Mouse (Mus musculus) layer of hippocampus, postnatal 25 days (tissue): ENCODE measurements around the gene Olfr725. TPM values are rescaled to one million over a fixed set of nuclear protein-coding genes. Genes with fewer than 3 reads are reported as not detected.

Source experiments
- DNase-seq, 2 experiments: peaks; one replicate each; pipeline ENCODE4 v3.0.0; 2022; ENCODE audit warnings: mixed read lengths in 2 of 2, low spot score in 1 of 2; ENCODE audit errors: extremely low spot score in 1 of 2
- total RNA-seq, 2 experiments: library from RNA; stranded (reverse); gene quantifications; 2 replicates each; pipeline ENCODE4 v1.2.3; 2021

The Olfr725 gene
- not detected for total RNA-seq

DNA sequence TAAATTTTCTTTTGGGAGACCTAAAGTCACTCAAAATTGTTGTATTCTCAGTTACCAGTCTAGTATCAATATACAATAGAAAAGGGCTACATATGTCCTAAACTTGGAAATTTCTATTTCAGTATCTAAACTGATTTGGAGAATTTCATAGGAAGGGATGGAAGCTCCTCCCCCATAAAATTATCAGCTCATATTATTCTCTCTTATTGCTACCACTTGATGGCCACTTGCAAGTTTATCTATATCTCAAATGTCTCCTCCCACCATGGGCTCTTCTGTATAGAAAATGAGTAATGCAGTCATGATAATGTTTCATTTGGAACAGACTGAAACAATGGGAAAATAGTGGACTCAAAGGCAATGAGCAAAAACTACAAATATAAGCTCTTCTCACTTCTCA, at the start of gene Olfr725:
Gene Olfr725, minus strand, starts transcription at position 101 of the 400 bp plus-strand sequence.
- no peak for DNase-seq

- no peak for DNase-seq
Measured at GRCm38 (mm10) chr14:50062733-50063104, 22.5 kb upstream of the Olfr725 start.

DNA sequence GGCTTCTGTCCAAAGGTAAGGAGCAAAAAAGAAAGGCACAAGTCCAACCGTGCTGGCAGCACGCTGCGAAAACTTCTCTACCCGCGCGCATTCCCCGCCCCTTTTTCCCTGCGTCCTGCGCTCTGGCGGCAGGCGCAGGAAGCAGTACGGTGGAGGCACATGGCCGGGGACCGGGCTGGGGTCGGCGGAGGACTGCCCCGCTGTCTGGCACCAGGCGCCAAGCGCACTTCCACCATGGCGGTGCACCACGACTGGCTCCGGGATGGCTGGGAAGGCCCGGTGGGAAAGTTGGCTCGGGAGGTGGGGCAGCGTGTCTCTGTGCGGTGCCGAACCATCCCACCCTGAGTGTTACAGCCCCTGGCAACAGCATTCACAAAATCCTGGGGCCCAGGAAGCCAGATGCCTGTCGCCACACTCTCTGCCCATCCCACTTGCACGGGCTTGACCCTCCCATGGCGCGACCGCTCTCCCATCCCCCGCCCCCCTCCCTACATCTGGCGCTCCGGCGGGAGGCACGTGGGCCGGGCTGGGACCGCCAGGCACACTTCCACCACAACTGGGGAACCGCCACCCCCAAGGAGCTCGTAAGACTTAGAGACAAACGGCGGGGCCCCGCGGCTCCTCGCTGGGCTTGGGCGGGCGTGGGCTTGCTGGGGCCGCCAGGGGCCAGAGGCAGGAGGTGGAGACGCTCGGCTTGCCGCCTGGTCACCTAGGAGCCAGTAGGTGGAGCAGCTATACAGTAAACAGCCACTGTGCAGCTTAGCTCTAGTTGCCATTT, 22.0 kb upstream of the Olfr725 start:
- DNase-seq = peak; percentile 17 to 30

- DNase-seq = no peak
Measured at GRCm38 (mm10) chr14:50061590-50061954, 21.4 kb upstream of the Olfr725 start.

- DNase-seq = no peak
Measured at GRCm38 (mm10) chr14:50061179-50061578, 21.0 kb upstream of the Olfr725 start.

- no peak for DNase-seq
Measured at GRCm38 (mm10) chr14:50032041-50032440, 8.1 kb downstream of the Olfr725 start.

DNA sequence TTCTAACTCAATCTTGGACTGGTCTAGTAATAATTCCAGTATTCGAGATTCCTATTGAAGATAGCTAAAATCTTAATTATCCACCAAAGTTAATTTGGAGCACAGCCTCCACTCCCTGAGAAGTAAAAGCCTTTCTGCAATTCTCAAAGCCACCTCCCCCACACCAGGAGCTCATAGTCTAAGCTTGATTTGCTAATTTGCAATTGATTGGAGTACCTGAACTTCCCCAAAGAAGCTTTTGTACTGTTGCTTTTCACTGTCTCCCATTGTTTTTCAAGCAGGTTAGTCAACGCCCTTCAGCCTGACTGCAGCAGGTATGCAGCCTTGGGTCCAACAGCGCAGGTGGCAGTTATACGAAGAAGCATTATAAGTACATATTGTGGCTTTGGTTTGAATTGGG, 8.8 kb downstream of the Olfr725 start:
- DNase-seq = no peak

DNA sequence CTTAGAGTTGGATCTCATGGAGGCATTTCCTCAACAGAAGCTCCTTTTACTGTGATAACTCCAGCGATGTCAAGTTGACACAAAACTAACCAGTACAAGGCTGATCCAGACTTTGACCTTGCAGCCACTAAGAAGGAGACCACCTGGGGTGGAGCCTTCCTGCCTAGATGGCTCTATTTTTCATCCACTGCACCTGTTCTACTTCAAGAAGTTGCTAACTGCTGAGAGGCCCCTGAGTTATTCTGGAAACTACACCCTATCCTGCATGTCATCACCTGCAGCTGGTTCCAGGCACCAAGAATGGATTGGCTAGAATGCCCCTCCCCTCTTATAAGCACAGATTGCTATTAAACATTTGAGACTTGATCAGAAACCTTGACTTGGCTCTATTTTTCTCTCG, 13.8 kb downstream of the Olfr725 start:
- no peak for DNase-seq

Other genes with a start within 250 kb of the Olfr725 start
- gene Olfr722, start 138.4 kb downstream of the Olfr725 start, total RNA-seq = not detected
- not detected for gene Olfr723, start 108.6 kb downstream of the Olfr725 start, total RNA-seq
- gene Olfr724, start 77.1 kb downstream of the Olfr725 start, total RNA-seq = not detected
- gene Olfr726, start 50.6 kb upstream of the Olfr725 start, total RNA-seq = not detected
- not detected for gene Olfr727, start 82.8 kb upstream of the Olfr725 start, total RNA-seq
- gene Olfr728, start 102.3 kb upstream of the Olfr725 start, total RNA-seq = not detected
- not detected for gene Olfr729, start 112.5 kb upstream of the Olfr725 start, total RNA-seq
- not detected for gene Olfr730, start 147.8 kb upstream of the Olfr725 start, total RNA-seq
- not detected for gene Olfr731, start 201.5 kb upstream of the Olfr725 start, total RNA-seq
- gene Olfr732, start 243.8 kb upstream of the Olfr725 start, total RNA-seq = not detected